Mouse (Mus musculus): ENCODE results near the gene Tnni3k.

DNA sequence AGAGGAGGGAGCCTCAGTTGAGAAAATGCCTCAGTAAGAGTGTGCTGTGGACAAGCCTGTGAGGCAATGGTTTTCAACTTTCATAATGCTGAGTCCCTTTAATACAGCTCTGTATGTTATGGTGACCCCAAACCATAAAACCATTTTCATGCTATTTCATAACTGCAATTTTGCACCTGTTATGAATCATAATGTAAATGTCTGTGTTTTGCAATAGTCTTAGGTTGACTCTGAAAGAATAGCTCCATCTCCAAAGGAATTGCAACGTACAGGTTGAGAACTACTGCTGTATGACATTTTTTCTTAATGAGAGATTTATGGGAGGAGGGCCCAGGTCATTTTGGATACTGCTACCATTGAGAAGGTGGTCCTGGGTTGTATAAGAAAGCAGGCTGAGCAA lies 2.0 kb downstream of the Tnni3k start:
- TF ChIP-seq CTCF (IDR thresholded peaks at IDR 0.05; ENCODE audit: low read depth, low read length) = no peak
- TF ChIP-seq POLR2AphosphoS5 (IDR thresholded peaks at IDR 0.05; ENCODE audit: insufficient replicate concordance, low read depth, low read length) = no peak

All from G1E (cell line).